Mouse (Mus musculus) T-helper 17 cell (primary cell): Measurements from ENCODE around the gene Nynrin.

Experiments
- in situ Hi-C, 2 experiments: fragments of 300-600 bp; cut with MboI, MseI; formaldehyde crosslinking; loops; 1 replicate in 1 of 2; 2 replicates in 1 of 2; pipeline ENCODE4 v1.15.1; 2025; ENCODE audit warnings: high pct_unique_total_duplicates in 2 of 2

Nynrin gene

DNA sequence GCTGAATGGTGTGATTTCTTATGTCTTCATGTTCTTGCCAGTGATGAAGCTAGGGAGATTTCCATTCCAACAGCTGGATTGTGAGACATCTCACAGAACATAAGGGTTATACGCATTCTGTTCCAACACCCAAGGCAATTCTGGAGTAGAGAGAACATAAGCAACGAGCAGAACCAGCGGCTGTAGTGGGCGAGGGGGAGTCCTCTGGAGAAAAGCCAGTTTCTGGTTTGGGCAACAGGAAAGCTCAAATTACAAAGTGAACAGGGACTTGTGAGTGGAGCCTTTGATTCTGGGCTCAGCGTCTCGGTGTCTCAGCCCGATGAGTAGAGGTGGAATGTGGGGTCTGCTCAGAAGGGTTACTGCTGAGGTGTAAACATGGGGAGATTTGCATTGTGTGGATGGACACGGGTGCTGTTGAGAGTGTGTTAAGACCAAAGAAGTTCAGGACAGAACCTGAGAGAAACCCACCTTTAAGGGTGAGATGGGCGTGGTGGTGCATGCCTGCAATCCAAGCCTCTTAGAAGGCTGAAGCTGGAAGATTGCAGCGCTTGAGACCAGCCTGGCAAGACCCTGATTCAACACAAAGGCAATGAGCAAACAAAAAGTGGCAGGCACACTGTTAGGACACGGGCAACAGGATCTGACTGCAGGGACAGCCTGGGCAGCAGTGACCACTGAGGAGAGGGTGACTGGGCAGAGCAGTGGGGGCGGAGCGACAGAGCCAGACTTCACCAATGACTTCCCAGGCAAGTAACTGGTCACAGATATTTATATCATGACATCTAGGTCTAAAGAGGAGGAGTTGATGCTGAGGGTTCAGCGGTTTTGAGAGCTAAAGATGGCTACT, 23.9 kb downstream of the Nynrin start:
- in situ Hi-C loops, result loop anchor here (5.0 to 25.0 kb wide), 2 partner anchors 45 to 1640 kb away; no protein-coding TSS in a partner anchor

DNA sequence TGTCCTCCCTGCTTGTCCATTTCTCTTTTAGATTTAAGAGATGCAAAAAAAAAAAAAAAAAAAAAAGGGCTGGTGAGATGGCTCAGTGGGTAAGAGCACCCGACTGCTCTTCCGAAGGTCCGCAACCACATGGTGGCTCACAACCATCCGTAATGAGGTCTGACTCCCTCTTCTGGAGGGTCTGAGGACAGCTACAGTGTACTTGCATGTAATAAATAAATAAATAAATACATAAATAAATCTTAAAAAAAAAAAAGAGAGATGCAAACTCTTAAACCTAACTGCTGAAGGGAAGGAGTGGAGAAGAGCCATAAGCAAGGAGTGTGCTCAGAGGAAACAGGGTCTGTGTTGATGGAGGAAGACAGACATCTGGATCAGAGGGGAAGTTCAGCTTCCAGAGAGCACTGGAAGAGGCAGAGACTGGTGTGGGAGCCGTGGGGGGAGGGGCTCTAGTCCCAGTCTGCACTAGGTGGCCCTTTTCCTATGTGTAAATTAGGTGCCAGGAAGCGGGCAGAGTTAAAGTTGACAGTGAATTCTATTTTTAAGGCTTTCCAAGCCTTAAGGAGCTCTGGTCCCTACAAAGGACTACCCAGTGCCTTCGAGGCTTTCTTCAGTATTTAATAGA, 24.6 kb downstream of the Nynrin start:
- in situ Hi-C loops, result loop anchor here (5.0 to 25.0 kb wide), 2 partner anchors 44 to 1641 kb away; no protein-coding TSS in a partner anchor

DNA sequence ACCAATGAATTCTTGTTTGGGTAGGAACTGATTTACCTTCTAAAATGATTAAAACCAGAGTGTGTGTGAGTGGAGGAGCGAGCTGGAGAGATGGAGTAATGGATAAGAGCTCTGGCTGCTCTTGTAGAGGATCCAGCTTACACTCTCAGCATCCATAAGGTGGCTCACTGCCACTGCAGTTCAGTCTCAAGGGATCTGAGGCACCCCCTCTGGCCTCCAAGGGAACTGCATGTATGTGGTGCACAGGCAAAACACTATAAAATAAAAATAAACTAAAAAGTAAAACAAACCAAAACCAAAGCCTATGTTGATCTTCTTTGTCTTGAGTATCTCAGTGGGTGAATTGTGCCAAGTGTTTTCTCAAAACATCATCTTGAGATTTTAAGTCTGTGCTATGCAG, 25.8 kb downstream of the Nynrin start:
- in situ Hi-C loops, result loop anchor here (5.0 to 25.0 kb wide), 2 partner anchors 43 to 1642 kb away; no protein-coding TSS in a partner anchor

DNA sequence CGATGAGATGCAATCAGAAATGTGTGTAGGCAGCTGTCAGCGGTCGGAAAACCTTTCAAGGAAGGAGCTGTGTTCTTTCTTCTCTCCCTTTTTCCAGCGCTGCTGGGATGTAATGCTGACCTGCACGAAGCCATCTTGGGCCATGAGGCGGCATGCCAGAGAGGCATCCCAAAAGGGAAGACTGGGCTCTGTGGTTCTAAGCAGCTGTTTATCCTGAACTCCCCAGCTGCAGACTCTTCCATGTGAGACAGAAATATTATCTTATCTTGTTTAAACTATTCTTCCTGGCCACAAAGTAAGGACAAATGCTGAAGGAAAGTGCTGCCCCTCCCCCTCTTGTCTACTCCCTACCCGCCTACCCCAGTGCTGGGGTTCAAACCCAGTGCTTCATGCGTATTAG, 27.2 kb downstream of the Nynrin start:
- in situ Hi-C loops, result loop anchor here in 1 of 2 experiments (25.0 kb wide), 1 partner anchor 1644 kb away; no protein-coding TSS in a partner anchor

DNA sequence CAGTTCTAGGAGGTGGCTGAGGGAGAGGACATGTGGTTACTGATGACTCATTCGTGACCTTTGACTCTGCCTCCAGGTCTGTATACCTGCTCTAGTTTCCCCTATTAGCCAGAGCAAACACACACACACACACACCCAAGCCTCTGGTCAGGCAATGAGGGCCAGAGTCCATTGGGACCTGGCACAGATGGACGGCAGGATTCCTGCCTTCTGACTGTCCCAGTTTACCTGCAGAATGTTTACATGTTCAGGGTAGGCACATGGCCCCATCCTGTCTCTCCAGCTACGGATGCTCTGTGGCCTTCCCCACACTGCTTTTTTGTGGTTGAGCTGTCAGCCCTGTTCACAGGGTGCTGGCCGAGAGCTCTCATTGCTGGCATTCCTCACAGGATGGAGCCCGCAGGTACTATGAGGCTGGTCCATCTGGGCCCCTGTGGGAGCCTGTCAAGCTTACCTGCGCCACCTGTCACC, 28.4 kb downstream of the Nynrin start:
- in situ Hi-C loops, result loop anchor here in 1 of 2 experiments (25.0 kb wide), 1 partner anchor 1645 kb away; no protein-coding TSS in a partner anchor

DNA sequence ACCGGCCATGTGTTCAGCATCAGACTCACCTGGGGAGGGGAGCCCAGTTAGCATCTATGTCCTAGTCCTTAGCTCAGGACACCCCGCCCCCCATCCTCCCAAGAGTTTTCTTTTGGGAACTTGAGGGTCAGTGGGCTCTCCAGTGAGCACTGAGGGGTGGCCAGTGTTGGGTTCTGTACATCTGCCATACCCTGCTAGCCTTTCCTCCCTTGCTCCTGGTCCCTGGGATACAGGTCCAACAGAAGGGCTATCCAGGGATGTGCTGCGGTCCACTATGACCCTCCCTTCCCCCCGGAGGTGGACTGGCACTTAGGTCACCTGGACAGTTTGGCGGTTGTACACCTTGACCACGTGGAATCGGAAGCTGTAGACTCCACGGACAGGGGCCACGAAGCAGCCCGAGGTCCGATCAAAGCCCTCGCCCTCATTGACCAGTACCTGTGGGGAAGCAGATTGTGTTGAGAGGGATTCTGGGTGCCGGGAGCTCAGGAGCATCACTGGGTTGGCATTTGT, 29.4 kb downstream of the Nynrin start:
- in situ Hi-C loops, result loop anchor here in 1 of 2 experiments (25.0 kb wide), 1 partner anchor 1646 kb away; no protein-coding TSS in a partner anchor

DNA sequence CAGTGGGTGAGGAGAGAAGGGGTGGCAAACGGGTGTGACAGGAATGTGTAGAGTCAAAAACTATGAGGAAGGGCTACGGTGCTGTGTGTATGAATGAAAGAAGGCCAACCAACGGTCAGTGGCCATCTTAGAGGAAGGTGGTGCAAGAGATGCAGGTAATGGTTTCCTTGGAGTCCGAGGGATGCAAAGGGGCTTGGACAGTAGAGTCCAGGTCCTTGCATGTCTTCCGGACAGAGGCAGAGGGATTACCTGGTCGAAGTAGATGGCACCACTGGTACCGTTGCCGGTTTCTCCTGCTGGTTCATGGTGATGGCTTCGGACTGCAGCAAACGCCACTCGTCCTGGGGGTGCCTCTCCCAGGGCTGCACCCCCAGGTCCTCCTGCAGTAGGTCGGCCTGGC, 29.9 kb downstream of the Nynrin start:
- in situ Hi-C loops, result loop anchor here in 1 of 2 experiments (25.0 kb wide), 1 partner anchor 1646 kb away; no protein-coding TSS in a partner anchor

DNA sequence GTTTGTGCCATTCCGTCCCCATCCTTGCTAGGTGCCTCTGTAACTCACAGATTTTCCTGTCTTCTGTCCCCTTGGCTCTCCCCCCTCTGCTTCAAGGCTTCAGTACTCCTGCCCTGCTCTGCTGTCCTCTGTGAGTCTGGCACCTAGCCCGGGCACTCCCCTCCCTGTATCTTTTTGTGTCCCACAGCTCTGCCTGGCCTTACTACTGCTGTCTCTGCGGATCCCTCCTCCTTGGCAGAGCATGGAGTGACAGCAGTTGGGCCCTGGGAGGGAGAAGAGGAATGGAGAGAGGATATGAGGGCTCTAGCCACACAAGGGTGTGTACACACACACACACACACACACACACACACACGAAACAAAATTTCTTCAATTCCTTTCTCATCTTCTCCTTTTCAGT, 30.4 kb downstream of the Nynrin start, which contains the start of gene Cbln3:
TSS of gene Cbln3 (minus strand) at position 227 of the 400 bp plus-strand sequence.
- in situ Hi-C loops, result loop anchor here in 1 of 2 experiments (25.0 kb wide), 1 partner anchor 1647 kb away; no protein-coding TSS in a partner anchor

DNA sequence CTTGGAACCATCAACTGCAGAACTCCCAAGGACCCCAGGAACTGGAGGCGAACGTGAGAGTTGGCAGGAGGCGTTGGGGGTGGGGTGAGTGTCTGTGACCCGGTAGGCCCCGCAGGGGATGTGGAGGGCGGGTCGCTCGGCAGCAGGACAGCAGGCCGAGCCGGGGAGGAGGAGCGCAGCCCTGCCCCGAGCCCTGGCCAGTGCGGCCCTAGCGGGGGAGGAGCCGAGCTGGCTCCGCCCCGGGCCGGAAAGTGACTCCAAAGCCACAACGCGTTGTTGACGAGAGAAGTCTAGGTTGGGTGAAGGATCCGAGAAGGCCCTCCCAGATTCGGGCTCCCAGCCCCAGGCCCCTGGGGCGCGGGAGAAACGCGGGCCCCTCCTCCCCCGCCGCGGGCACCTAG, 30.9 kb downstream of the Nynrin start, which contains the start of gene Khnyn:
TSS of gene Khnyn (plus strand) at position 235 of the 401 bp plus-strand sequence.
- in situ Hi-C loops, result loop anchor here in 1 of 2 experiments (25.0 kb wide), 1 partner anchor 1647 kb away; no protein-coding TSS in a partner anchor

DNA sequence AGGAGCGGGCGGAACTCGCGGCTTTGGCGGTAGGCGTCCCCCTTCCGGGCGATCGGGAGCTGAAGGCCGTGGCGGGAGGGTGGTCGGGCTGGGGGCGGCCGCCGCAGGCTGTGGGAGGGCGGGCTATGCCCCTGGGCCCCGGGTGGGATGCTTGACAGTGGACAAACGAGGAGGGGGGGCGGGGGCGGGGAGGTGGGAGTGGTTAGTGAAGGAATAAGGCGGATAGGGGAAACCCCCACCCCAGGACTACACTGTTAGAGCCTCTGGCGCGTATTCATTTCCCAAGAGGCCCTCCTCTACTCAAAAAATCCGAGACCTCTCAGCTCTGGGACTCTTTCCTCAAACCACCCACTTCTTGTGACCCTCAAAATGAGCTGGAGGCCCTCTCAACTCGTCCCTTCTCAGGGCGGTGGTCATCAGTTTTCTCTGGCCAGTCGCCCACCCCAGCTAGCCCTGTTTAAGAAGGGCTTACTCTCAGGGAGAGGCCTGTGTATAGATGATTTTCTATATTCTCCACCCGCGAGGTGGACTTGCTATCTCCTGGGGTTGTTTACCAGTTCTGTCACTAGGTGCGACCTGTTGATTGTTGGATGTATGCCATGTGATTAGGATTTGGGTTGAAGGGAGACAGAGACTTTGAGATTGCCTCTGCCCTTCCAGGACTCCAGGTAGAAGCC, 31.4 kb downstream of the Nynrin start:
- in situ Hi-C loops, result loop anchor here in 1 of 2 experiments (25.0 kb wide), 1 partner anchor 1648 kb away; no protein-coding TSS in a partner anchor

DNA sequence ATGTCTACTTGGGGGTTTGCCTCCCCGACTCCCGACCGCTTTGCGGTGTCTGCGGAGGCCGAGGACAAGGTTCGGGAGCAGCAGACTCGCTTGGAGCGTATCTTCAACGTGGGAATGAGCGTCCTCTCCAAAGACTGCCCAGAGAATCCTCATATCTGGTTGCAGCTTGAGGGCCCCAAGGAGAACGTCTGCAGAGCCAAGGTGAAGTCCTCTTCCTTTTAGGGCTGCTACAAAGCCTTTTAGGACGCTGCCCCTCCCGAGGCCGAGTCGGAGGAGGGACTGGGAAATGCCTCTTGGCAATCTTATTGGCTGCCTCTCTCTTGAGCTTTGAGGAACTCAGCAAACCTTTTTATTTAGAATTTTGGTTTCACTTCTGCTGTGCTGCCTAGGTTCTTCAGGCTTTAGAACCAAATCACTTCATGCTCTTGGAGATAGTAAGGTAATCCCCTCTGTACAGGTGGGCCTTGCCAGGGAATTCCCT, 32.0 kb downstream of the Nynrin start:
- in situ Hi-C loops, result loop anchor here in 1 of 2 experiments (25.0 kb wide), 1 partner anchor 1649 kb away; no protein-coding TSS in a partner anchor

DNA sequence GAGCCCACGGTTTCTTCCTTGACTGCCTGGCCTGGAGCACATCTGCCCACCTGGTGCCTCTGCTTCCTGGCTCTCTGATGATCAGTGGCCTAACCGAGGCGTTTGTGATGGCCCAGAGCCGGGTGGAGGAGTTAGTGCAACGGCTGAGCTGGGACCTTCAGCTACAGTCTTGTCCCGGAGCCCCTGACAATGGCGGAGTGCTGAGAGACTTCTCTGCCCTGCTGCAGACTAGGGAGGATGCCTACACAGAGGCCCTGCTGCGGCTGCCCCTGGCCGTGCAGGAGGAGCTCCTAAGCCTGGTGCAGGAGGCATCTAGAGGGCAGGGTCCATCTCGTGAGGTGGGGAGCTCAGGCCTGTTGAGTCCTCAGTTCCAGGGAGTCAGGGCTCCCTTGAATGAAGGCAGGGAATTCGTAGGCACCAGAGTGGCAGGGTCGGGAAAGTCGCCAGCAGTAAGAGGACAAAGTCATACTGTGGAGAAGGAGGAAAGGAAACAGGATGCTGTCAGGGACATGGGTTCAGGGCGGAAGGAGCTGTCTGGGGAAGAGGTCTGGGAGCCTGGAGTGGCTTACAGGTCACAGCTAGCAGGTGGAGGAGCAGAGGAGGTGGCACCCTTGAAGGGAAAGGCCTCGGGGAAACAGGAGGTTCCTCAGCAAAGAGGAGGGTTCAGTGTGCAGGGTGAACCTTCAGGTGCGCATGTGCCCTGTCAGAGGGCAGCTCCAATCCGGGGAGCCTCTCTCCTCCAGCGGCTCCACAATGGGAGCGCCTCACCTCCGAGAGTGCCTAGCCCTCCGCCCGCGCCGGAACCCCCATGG, 33.0 kb downstream of the Nynrin start:
- in situ Hi-C loops, result loop anchor here in 1 of 2 experiments (25.0 kb wide), 1 partner anchor 1649 kb away; no protein-coding TSS in a partner anchor

DNA sequence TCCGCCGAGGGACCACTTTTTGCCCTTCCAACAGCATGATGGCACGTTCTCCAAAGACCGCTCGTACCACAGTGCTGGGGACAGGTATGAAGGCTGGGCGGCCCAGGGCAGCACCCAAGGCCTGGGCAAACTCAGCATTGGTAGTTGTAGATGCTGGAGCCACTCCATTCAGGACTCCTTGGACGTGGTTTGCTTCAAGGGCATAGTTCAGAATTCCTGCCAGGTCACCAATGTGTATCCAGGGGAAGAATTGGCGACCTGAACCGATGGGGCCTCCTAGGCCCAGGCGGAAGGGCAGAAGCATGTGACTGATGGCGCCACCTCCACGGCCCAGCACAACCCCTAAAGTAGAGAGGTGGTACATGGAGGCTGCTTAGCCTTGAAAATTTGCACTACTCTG, 43.9 kb downstream of the Nynrin start:
- in situ Hi-C loops, result loop anchor here (10.0 to 25.0 kb wide), 2 partner anchors 233 to 1660 kb away; partner anchors contain the start of gene Mdp1 (in 1 of the 2)

DNA sequence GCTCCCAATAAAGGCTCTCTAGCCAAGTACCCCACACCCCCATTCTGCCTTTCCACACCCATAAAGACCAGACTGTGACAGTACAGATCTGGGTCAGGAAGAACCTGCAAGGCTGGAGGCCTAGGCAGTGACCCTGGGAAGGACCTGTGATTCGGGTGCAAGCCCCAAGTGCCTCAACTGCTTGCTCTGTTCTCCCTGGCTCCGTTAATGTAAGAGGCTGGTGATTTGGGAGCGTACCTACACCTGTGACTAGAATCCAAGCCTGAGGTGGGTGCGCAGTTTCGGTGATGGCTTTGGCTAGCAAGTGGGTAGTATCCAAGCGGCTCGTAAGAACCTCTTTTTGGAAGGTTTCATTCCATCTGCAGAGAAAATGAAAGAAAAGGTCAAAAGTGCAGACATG, 45.1 kb downstream of the Nynrin start:
- in situ Hi-C loops, result loop anchor here (10.0 to 25.0 kb wide), 2 partner anchors 234 to 1662 kb away; partner anchors contain the start of gene Mdp1 (in 1 of the 2)

DNA sequence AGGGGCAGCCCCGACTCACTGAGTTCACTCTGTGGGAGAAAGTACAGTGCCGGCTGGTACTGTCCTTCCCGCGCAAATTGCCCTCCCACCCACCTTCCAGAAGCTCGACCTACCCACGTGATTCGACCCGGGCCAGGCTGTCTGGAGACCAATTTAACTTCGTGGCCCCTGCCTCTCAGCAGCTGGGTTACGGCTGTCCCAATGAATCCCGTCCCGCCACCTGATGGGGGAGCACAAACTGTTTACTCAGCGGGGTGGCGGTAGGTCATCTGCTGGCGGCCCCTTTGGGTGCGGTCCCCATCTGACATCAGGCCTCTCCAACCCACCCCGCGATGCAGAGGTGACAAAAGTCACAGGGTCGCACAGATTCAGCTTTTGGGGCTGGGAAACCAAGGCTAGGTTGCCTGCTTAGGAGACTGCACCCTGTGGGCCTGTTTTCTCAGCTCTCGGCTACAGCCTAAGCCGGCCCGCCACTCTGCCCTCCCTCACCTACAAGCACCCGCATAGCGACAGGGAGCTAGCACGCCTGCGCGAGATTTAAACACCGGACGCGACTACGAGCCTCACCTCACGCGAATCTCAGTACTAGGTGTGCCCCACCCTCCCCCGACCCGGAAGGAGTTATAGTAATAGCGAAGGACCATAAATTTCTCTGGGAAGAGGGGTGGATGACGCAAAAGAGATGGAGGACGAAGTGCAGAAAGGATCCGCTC, 46.0 kb downstream of the Nynrin start, which contains the start of gene Sdr39u1:
TSS of gene Sdr39u1 (minus strand) at position 593 of the 713 bp plus-strand sequence.
- in situ Hi-C loops, result loop anchor here (10.0 to 25.0 kb wide), 2 partner anchors 235 to 1663 kb away; partner anchors contain the start of gene Mdp1 (in 1 of the 2)

DNA sequence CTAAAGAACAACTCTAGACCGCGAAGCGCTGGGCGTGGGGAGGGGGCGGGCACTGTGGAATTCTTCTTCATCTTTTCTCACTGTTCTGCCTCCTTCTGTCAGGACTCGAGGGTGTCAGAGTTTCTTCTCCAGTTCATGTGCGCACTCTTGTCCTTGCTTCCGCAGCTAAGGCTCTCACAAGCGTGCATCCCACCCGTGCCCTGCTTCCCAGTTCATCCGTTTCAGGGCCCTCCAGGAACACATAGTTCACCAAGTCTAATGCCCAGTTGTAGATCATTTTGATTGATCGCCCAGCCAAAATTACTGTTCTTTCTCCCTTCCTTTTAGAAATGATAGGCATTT, 46.6 kb downstream of the Nynrin start:
- in situ Hi-C loops, result no loop called here

DNA sequence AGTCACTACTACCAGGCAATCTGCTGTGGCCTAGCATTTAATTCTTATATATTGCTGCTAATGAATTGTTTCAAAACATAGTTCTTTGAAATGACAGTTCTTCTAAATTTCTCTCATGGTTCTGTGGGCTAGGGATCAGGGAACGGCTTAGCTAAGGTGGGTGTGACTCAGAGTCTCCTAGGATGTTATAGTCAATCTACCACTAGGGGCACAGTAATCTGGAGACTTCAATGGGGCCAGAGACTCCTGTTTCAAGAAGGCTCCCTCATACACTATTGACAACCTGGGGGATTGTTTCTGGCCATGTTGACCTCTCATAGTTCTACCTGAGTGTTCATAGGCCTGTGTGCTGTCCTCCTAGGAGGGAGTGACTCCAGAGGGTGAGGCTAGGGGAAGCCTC, 51.7 kb downstream of the Nynrin start:
- in situ Hi-C loops, result no loop called here

DNA sequence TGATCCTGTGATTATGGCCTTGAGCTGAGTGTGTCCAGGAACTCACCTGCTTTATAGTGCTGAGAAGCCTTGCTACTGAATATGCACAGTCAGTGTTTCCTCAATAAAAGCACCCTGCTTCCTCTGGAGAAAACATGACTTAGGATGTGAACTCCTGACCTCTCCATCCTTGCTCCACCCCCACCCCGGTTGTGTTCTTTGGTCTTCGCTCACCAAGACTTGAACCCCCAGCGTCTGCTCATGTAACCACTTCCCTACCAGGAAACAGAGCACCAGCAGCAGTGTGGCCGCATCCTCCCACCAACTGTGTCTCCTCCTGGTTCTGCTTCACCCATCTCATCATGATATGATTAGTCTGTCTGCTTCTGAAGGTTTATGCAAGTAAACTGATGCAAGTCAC, 59.6 kb downstream of the Nynrin start:
- in situ Hi-C loops, result no loop called here
